Mouse (Mus musculus): ENCODE results near the gene Rtn4. TPM values are rescaled to one million over a fixed set of nuclear protein-coding genes. Genes with fewer than 3 reads are reported as not detected.

Gene Rtn4
- total and polyA plus RNA-seq, 3 experiments, result 95.8 to 224 (median 168) TPM

GRCm38 (mm10) chr11:29779409-29780026 lies 86.8 kb downstream of the Rtn4 start (continued):
- TF ChIP-seq ELF1 (IDR thresholded peaks at IDR 0.05; ENCODE audit: low read depth, low read length), result 0 out of 2 replicates have a peak, but pooled peaks have one; percentile 39
- TF ChIP-seq POLR2AphosphoS2 (IDR thresholded peaks at IDR 0.05; ENCODE audit: low read depth, low read length), result no peak
- peak; percentile 81; the same call in 1 of the 2 replicates for TF ChIP-seq SIN3A (IDR thresholded peaks at IDR 0.05; ENCODE audit: low read length)
- TF ChIP-seq KAT2A (IDR thresholded peaks at IDR 0.05; ENCODE audit: insufficient replicate concordance, low read length), result no peak
- TF ChIP-seq GABPA (IDR thresholded peaks at IDR 0.05; ENCODE audit: insufficient replicate concordance, low read depth, low read length), result no peak
- peak; percentile 59; the same call in 1 of the 2 replicates for TF ChIP-seq JUN (IDR thresholded peaks at IDR 0.05; ENCODE audit: insufficient read depth, low read depth, low read length)

GRCm38 (mm10) chr11:29786583-29787219 lies 94.0 kb downstream of the Rtn4 start:
- Histone ChIP-seq H3K27ac (ENCODE audit: insufficient read depth, low read depth) (no peak overlapping the region), H3K79me2 (replicated peaks; ENCODE audit: control insufficient read depth, extremely low read depth, insufficient read depth, poor library complexity, severe bottlenecking) (no peaks in the 10 kb centered on the region), H3K4me2 (ENCODE audit: insufficient read depth, low read depth, poor library complexity, severe bottlenecking) (peak overlapping the region; percentile 52), H3K4me3 (replicated peaks in 1 of 3; ENCODE audit: low read depth in 2 of 3, low read length in 2 of 3, poor library complexity in 1 of 3) (no peak overlapping the region), H3K9me3 (replicated peaks; ENCODE audit: low read length) (no peaks in the 10 kb centered on the region), H3K27me3 (replicated peaks) (no peaks in the 10 kb centered on the region), H3K4me1 (ENCODE audit: control insufficient read depth in 1 of 2, insufficient read depth in 2 of 2) (peaks cover 29 to 79% of the 10 kb centered on the region in 2 experiments), H3K36me3 (replicated peaks in 1 of 2; ENCODE audit: control insufficient read depth in 1 of 2, insufficient read depth in 1 of 2, low read length in 1 of 2) (peaks cover 0 to 10% of the 10 kb centered on the region in 2 experiments), H3K9ac (ENCODE audit: insufficient read depth, low read depth) (peak overlapping the region; percentile 18; the same call in 1 of the 2 replicates)
- TF ChIP-seq POLR2AphosphoS2 (IDR thresholded peaks at IDR 0.05; ENCODE audit: low read depth, low read length), result no peak
- 0 out of 2 replicates have a peak, but pooled peaks have one; percentile 1 for TF ChIP-seq MAZ (IDR thresholded peaks at IDR 0.05; ENCODE audit: low read depth, low read length)
- no peak for TF ChIP-seq JUN (IDR thresholded peaks at IDR 0.05; ENCODE audit: insufficient read depth, low read depth, low read length)
- TF ChIP-seq ZC3H11A (IDR thresholded peaks at IDR 0.05; ENCODE audit: low read depth, low read length), result no peak
- peak; percentile 61 for TF ChIP-seq CHD2 (IDR thresholded peaks at IDR 0.05; ENCODE audit: low read length)
- TF ChIP-seq CTCF (conservative IDR thresholded peaks at IDR 0.05 in 1 of 2, IDR thresholded peaks at IDR 0.05 in 1 of 2; ENCODE audit: low read depth in 2 of 2, low read length in 2 of 2), result no peak
- TF ChIP-seq CHD1 (IDR thresholded peaks at IDR 0.05; ENCODE audit: low read depth, low read length), result no peak
- no peak for TF ChIP-seq POLR2A (IDR thresholded peaks at IDR 0.05; ENCODE audit: low read depth, low read length)
- TF ChIP-seq BHLHE40 (IDR thresholded peaks at IDR 0.05; ENCODE audit: low read depth, low read length), result peak; percentile 93
- no peak for TF ChIP-seq TCF12 (IDR thresholded peaks at IDR 0.05; ENCODE audit: low read depth, low read length)
- TF ChIP-seq E2F4 (IDR thresholded peaks at IDR 0.05; ENCODE audit: insufficient replicate concordance, low read depth, low read length), result no peak
- TF ChIP-seq SMC3 (IDR thresholded peaks at IDR 0.05; ENCODE audit: low read depth, low read length), result no peak
- TF ChIP-seq MAFK (IDR thresholded peaks at IDR 0.05; ENCODE audit: insufficient replicate concordance, low read length), result no peak
- no peak for TF ChIP-seq SIN3A (IDR thresholded peaks at IDR 0.05; ENCODE audit: low read length)
- TF ChIP-seq IRF4 (IDR thresholded peaks at IDR 0.05; ENCODE audit: low read depth, low read length), result peak; percentile 83
- no peak for TF ChIP-seq RAD21 (IDR thresholded peaks at IDR 0.05; ENCODE audit: low read depth, low read length)
- no peak for TF ChIP-seq KAT2A (IDR thresholded peaks at IDR 0.05; ENCODE audit: insufficient replicate concordance, low read length)
- no peak for TF ChIP-seq ELF1 (IDR thresholded peaks at IDR 0.05; ENCODE audit: low read depth, low read length)
- no peak for TF ChIP-seq GABPA (IDR thresholded peaks at IDR 0.05; ENCODE audit: insufficient replicate concordance, low read depth, low read length)
- no peak for TF ChIP-seq PAX5 (IDR thresholded peaks at IDR 0.05; ENCODE audit: low read length)
- peak; percentile 73 for TF ChIP-seq USF1 (IDR thresholded peaks at IDR 0.05; ENCODE audit: low read depth, low read length)
- no peak for TF ChIP-seq ZNF384 (IDR thresholded peaks at IDR 0.05; ENCODE audit: low read depth, low read length)
- TF ChIP-seq NRF1 (IDR thresholded peaks at IDR 0.05; ENCODE audit: low read depth, low read length), result no peak
- peak; percentile 73; the same call in 1 of the 2 replicates for TF ChIP-seq ETS1 (conservative IDR thresholded peaks at IDR 0.05; ENCODE audit: low read depth, low read length)
- no peak for TF ChIP-seq NELFE (IDR thresholded peaks at IDR 0.05; ENCODE audit: low read depth, low read length)
- TF ChIP-seq USF2 (conservative IDR thresholded peaks at IDR 0.05; ENCODE audit: low read depth, low read length), result peak; percentile 43; the same call in 1 of the 2 replicates
- TF ChIP-seq ZKSCAN1 (IDR thresholded peaks at IDR 0.05; ENCODE audit: borderline replicate concordance, low read depth, low read length), result no peak
- 0 out of 2 replicates have a peak, but pooled peaks have one; percentile 39 for TF ChIP-seq MYC (IDR thresholded peaks at IDR 0.05; ENCODE audit: low read depth, low read length)
- 0 out of 2 replicates have a peak, but pooled peaks have one; percentile 18 for TF ChIP-seq TBP (conservative IDR thresholded peaks at IDR 0.05; ENCODE audit: low read depth, low read length)
- TF ChIP-seq RCOR1 (conservative IDR thresholded peaks at IDR 0.05; ENCODE audit: low read depth, low read length), result no peak
- peak; percentile 75 for TF ChIP-seq EP300 (IDR thresholded peaks at IDR 0.05; ENCODE audit: low read length)
- no peak for TF ChIP-seq MAX (IDR thresholded peaks at IDR 0.05; ENCODE audit: low read length)
- peak; percentile 63; the same call in 1 of the 2 replicates for TF ChIP-seq MEF2A (IDR thresholded peaks at IDR 0.05; ENCODE audit: borderline replicate concordance, low read depth, low read length)
- no peak for TF ChIP-seq HCFC1 (IDR thresholded peaks at IDR 0.05; ENCODE audit: low read depth, low read length)
- peak; percentile 91 for DNase-seq (ENCODE audit: extremely low read depth)
- dilution Hi-C loops (cut with MboI; ENCODE audit: extremely low pct_ligation_motif_present, extremely low pct_unique_long_range_greater_than_20kb, low sequenced_read_pairs) (no loop called here), in situ Hi-C loops (cut with MboI; ENCODE audit: low pct_ligation_motif_present, low pct_unique_long_range_greater_than_20kb, low sequenced_read_pairs) (no loop called here)
